Mouse (Mus musculus) liver, embryonic 11.5 days (tissue): ENCODE measurements around the gene Rtn4rl1. TPM values are rescaled to one million over a fixed set of nuclear protein-coding genes. Genes with fewer than 3 reads are reported as not detected.

ENCODE experiments used
- ATAC-seq: fragments of 200-750 bp; cut with Nextera tagmentation; replicated peaks from 2 replicates; pipeline ENCODE4 v1.8.0; 2017; ENCODE audit warnings: moderate number of reproducible peaks, mild to moderate bottlenecking, moderate TSS enrichment, moderate library complexity; ENCODE audit not compliant: low FRiP score
- DNase-seq: peaks from one replicate; pipeline ENCODE4 v3.0.0-alpha.2; 2017; ENCODE audit warnings: low spot score
- H3K27ac ChIP-seq: fragments of 300-500 bp; sonication (generic); 2 replicates; pipeline ENCODE4 v1.5.1; 2014; ENCODE audit warnings: mild to moderate bottlenecking, low read depth, low read length, control low read depth
- H3K27me3 ChIP-seq: fragments of 300-500 bp; sonication (generic); replicated peaks from 2 replicates; pipeline ENCODE4 v1.6.1; 2014; ENCODE audit warnings: low read length, mixed read lengths; ENCODE audit not compliant: control insufficient read depth, insufficient read depth
- H3K36me3 ChIP-seq: fragments of 300-500 bp; sonication (generic); 2 replicates; pipeline ENCODE4 v1.6.1; 2014; ENCODE audit warnings: mild to moderate bottlenecking, low read length, moderate library complexity, mixed read lengths; ENCODE audit not compliant: control insufficient read depth, insufficient read depth
- H3K4me1 ChIP-seq: fragments of 300-500 bp; sonication (generic); replicated peaks from 2 replicates; pipeline ENCODE4 v1.6.1; 2014; ENCODE audit warnings: low read length, mixed read lengths; ENCODE audit not compliant: control insufficient read depth, insufficient read depth
- H3K4me2 ChIP-seq: fragments of 300-500 bp; sonication (generic); 2 replicates; pipeline ENCODE4 v1.6.1; 2014; ENCODE audit warnings: mild to moderate bottlenecking, control low read depth, moderate library complexity
- H3K4me3 ChIP-seq: fragments of 300-500 bp; sonication (generic); 2 replicates; pipeline ENCODE4 v1.5.1; 2014; ENCODE audit warnings: low read depth, low read length, control low read depth
- H3K9ac ChIP-seq: fragments of 300-500 bp; sonication (generic); 2 replicates; pipeline ENCODE4 v1.6.1; 2014; ENCODE audit warnings: low read depth, low read length, control low read depth
- H3K9me3 ChIP-seq: fragments of 300-500 bp; sonication (generic); 2 replicates; pipeline ENCODE4 v1.6.1; 2016; ENCODE audit warnings: low read length, inconsistent platforms, mixed read lengths; ENCODE audit not compliant: control insufficient read depth
- WGBS: fragments of 180-500 bp; shearing (Covaris S2); extraction: QIAGEN DNeasy Blood & Tissue Kit; methylation state at CpG from one replicate; pipeline ENCODE4 v1.1.7; 2014; 5-methylcytosine and 5-hydroxymethylcytosine counted together
- polyA plus RNA-seq: library from polyadenylated mRNA; unstranded; fragments of >200 nt; fragmentation: Nextera tagmentation; extraction: Ambion mirVana; gene quantifications from 2 replicates; pipeline ENCODE4 v1.2.1, GENCODE M21; 2014

The Rtn4rl1 gene
- polyA plus RNA-seq, 1 experiment from 2014 or later = 2.9 TPM

GRCm38 (mm10) chr11:75242710-75243255, 49.2 kb downstream of the Rtn4rl1 start:
- Histone ChIP-seq H3K36me3 (no peaks in the 10 kb centered on the region), H3K4me1 (peaks cover 25% of the 10 kb centered on the region), H3K27me3 (no peaks in the 10 kb centered on the region; the same call in 1 of the 2 replicates), H3K27ac (no peak overlapping the region), H3K4me3 (no peak overlapping the region), H3K4me2 (no peak overlapping the region), H3K9me3 (no peaks in the 10 kb centered on the region), H3K9ac (no peak overlapping the region)
- DNase-seq (no peak), ATAC-seq (no peak)
- WGBS = 89% methylated on average over 9 of the region's 9 CpGs

GRCm38 (mm10) chr11:75244368-75245275, 51.0 kb downstream of the Rtn4rl1 start:
- no peaks in the 10 kb centered on the region for H3K9me3 ChIP-seq
- no peak overlapping the region for H3K4me2 ChIP-seq
- no peak overlapping the region for H3K27ac ChIP-seq
- H3K4me3 ChIP-seq = no peak overlapping the region
- 79% methylated on average over 11 of the region's 11 CpGs for WGBS
- H3K36me3 ChIP-seq = no peaks in the 10 kb centered on the region
- DNase-seq (no peak), ATAC-seq (no peak)
- H3K9ac ChIP-seq = no peak overlapping the region
- H3K4me1 ChIP-seq = peaks cover 31% of the 10 kb centered on the region
- no peaks in the 10 kb centered on the region for H3K27me3 ChIP-seq

GRCm38 (mm10) chr11:75245372-75246330, 52.1 kb downstream of the Rtn4rl1 start:
- Histone ChIP-seq H3K27ac (no peak overlapping the region), H3K4me3 (no peak overlapping the region), H3K4me1 (peaks cover 34% of the 10 kb centered on the region), H3K27me3 (no peaks in the 10 kb centered on the region), H3K9ac (no peak overlapping the region), H3K4me2 (no peak overlapping the region), H3K36me3 (no peaks in the 10 kb centered on the region), H3K9me3 (no peaks in the 10 kb centered on the region)
- 51% methylated on average over 16 of the region's 16 CpGs for WGBS
- ATAC-seq (peak; percentile 46; the same call in 1 of the 2 replicates), DNase-seq (no peak)

GRCm38 (mm10) chr11:75246589-75246988, 53.0 kb downstream of the Rtn4rl1 start:
- WGBS = 83% methylated on average over 8 of the region's 8 CpGs
- Histone ChIP-seq H3K9me3 (no peaks in the 10 kb centered on the region), H3K9ac (no peak overlapping the region), H3K36me3 (no peaks in the 10 kb centered on the region), H3K4me1 (peaks cover 34% of the 10 kb centered on the region), H3K4me2 (no peak overlapping the region), H3K27me3 (no peaks in the 10 kb centered on the region), H3K4me3 (no peak overlapping the region), H3K27ac (no peak overlapping the region)
- DNase-seq (no peak), ATAC-seq (no peak)

- Histone ChIP-seq H3K9me3 (no peaks in the 10 kb centered on the region), H3K27me3 (no peaks in the 10 kb centered on the region), H3K9ac (no peak overlapping the region), H3K4me1 (peaks cover 34% of the 10 kb centered on the region), H3K4me2 (no peak overlapping the region), H3K4me3 (no peak overlapping the region), H3K27ac (no peak overlapping the region), H3K36me3 (no peaks in the 10 kb centered on the region)
- 88% methylated on average over 10 of the region's 10 CpGs for WGBS
- no peak for ATAC-seq
- no peak for DNase-seq
Observed at GRCm38 (mm10) chr11:75247137-75247730, 53.7 kb downstream of the Rtn4rl1 start.

- ATAC-seq (no peak), DNase-seq (no peak)
- no peak overlapping the region for H3K9ac ChIP-seq
- H3K27ac ChIP-seq = no peak overlapping the region
- H3K9me3 ChIP-seq = no peaks in the 10 kb centered on the region
- no peak overlapping the region for H3K4me2 ChIP-seq
- H3K27me3 ChIP-seq = no peaks in the 10 kb centered on the region
- H3K4me3 ChIP-seq = no peak overlapping the region
- 77% methylated on average over 9 of the region's 9 CpGs for WGBS
- H3K4me1 ChIP-seq = peaks cover 27% of the 10 kb centered on the region
- no peaks in the 10 kb centered on the region for H3K36me3 ChIP-seq
Observed at GRCm38 (mm10) chr11:75249588-75249987, 56.0 kb downstream of the Rtn4rl1 start.

- WGBS = 76% methylated on average over 4 of the region's 4 CpGs
- Histone ChIP-seq H3K27me3 (no peaks in the 10 kb centered on the region), H3K4me3 (no peak overlapping the region), H3K27ac (no peak overlapping the region), H3K9me3 (no peaks in the 10 kb centered on the region), H3K36me3 (no peaks in the 10 kb centered on the region), H3K9ac (no peak overlapping the region), H3K4me1 (peaks cover 19% of the 10 kb centered on the region), H3K4me2 (no peak overlapping the region)
- DNase-seq (no peak), ATAC-seq (no peak)
Observed at GRCm38 (mm10) chr11:75251006-75251512, 57.5 kb downstream of the Rtn4rl1 start.

- H3K4me1 ChIP-seq = peaks cover 19% of the 10 kb centered on the region
- H3K9me3 ChIP-seq = no peaks in the 10 kb centered on the region
- WGBS = 67% methylated on average over 7 of the region's 7 CpGs
- no peaks in the 10 kb centered on the region for H3K27me3 ChIP-seq
- DNase-seq = no peak
- H3K36me3 ChIP-seq = no peaks in the 10 kb centered on the region
- H3K4me3 ChIP-seq = no peak overlapping the region
- no peak overlapping the region for H3K4me2 ChIP-seq
- H3K9ac ChIP-seq = no peak overlapping the region
- no peak for ATAC-seq
- no peak overlapping the region for H3K27ac ChIP-seq
Observed at GRCm38 (mm10) chr11:75251557-75252070, 58.0 kb downstream of the Rtn4rl1 start.
